Mouse (Mus musculus): ENCODE data around the gene Gm49396. TPM values are rescaled to one million over a fixed set of nuclear protein-coding genes. Genes with fewer than 3 reads are reported as not detected.

Gm49396 gene
- polyA plus RNA-seq, 1 experiment from 2014 or later, result 3.6 TPM

DNA sequence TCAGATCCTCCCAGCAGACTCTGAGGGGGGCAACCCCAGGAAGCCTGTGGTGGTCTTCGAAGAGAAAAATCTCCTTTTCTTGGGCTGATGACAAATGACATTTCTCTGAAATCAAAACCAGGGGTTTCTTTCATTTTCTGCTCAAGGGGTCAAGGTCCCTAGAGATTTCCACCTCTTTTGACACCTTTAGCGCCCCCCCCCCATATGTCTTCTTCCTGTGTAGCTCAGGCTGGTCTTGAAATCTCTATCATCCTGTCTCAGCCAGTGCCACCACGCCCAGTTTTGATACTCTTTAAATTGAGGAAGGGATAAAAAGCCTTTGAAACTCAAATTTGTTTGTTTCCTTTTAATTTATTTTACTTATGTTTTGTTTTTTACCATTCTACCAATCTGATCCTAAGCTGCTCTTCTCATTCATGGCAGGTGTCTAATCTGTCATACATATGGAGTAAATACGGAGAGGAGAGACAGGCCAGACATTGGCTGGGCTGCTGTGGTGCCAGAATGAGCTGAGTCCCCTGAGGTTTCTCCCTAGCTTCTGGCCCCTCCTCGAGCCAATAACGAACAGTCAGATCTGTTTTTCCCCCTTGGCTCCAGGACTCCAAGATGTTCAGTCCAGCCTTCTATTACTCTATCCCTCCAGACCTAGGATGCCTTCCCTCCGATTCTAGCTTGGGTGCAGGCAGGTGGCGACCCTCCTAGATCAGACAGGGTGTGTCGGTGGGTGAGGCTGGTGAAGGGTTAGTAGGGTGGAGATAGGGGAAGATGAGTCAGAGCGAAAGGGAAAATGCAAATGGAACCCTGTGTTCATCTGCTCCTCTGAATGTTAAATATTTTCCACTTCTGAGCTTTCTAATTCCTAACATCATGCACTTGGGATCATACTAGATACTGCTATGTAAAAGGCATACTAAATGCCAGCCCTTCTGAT, 30.7 kb downstream of the Gm49396 start:
- in situ Hi-C loops (cut with MboI; ENCODE audit: low pct_unique_long_range_greater_than_20kb), result no loop called here
- POLR2A ChIA-PET, result no interaction called here
- CTCF ChIA-PET, result interaction anchor here (2.3 to 6.9 kb wide), 2 partner anchors 11 to 20 kb away, joined by 14 to 65 read pairs; no protein-coding TSS in a partner anchor
- TF ChIP-seq CTCF (IDR thresholded peaks at IDR 0.05), result no peak
- DNase-seq (ENCODE audit: low read depth, low spot score), result no peak
- H3K27me3 ChIP-seq, result no peaks in the 10 kb centered on the region
- no peak for ATAC-seq

- TF ChIP-seq CTCF (IDR thresholded peaks at IDR 0.05), result no peak
- in situ Hi-C loops (cut with MboI; ENCODE audit: low pct_unique_long_range_greater_than_20kb), result no loop called here
- POLR2A ChIA-PET, result no interaction called here
- CTCF ChIA-PET, result interaction anchor here (6.9 kb wide), 1 partner anchor 10 kb away, joined by 65 read pairs; no protein-coding TSS in a partner anchor
- H3K27me3 ChIP-seq, result no peaks in the 10 kb centered on the region
- no peak for ATAC-seq
- DNase-seq (ENCODE audit: low read depth, low spot score), result no peak
These were observed 31.4 kb downstream of the Gm49396 start for GRCm38 (mm10) chr7:30594510-30595024.

DNA sequence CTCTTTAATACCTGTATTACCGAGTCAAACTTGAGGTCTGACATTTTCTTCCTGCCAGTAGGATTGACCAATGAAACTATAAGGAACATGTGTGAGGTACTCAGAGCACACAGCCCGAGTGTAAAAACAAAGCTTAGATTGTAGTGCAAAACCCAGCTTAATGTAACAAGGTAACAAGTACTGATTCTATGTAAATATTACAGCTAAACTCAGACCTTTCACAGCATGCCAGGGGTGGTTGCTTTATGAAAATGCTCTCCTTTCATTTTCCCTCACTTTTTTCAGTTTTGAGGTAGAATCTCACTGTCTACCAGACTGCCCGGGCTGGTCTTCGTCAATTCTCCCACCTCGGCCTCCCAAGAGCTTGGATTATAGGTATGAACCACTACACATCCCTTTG, 32.9 kb downstream of the Gm49396 start:
- ChIA-PET POLR2A (interaction anchor here (0.6 kb wide), 1 partner anchor 361 kb away, joined by 5 read pairs; the partner anchor contains the start of gene Usf2), CTCF (interaction anchor here (1.2 kb wide), 2 partner anchors 17 to 18 kb away, joined by 3 to 4 read pairs; partner anchors contain the start of gene Upk1a)
- in situ Hi-C loops (cut with MboI; ENCODE audit: low pct_unique_long_range_greater_than_20kb), result no loop called here
- no peaks in the 10 kb centered on the region for H3K27me3 ChIP-seq
- ATAC-seq (no peak), DNase-seq (ENCODE audit: low read depth, low spot score) (no peak)
- no peak for TF ChIP-seq CTCF (IDR thresholded peaks at IDR 0.05)

DNA sequence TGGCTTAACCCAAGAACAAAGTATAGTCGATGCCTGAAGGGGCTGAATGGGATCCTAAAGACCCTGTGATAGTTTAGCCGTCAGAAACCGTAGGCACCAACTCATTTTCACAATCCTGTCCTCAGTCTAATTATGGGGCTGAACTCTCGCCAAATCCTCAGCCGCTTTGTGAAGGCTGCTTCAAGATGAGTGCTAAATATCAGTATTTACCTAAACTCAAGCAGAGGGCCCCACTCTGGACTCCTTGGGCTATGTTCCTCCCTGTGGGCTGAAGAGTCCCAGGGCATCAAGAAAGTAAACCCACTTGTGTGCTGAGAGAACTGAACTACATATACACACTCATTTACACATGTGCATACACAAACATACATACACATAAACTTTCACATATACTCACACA, 33.7 kb downstream of the Gm49396 start:
- POLR2A ChIA-PET, result no interaction called here
- in situ Hi-C loops (cut with MboI; ENCODE audit: low pct_unique_long_range_greater_than_20kb), result no loop called here
- no peaks in the 10 kb centered on the region for H3K27me3 ChIP-seq

GRCm38 (mm10) chr7:30598786-30599185, 35.6 kb downstream of the Gm49396 start, which contains the start of gene Zbtb32:
Gene Zbtb32, minus strand, starts transcription at chr7:30598909.
- CTCF ChIA-PET, result interaction anchor here (1.8 kb wide), 2 partner anchors 9 to 15 kb away, joined by 8 to 9 read pairs; no protein-coding TSS in a partner anchor
- TF ChIP-seq CTCF (IDR thresholded peaks at IDR 0.05), result no peak
- no peak for ATAC-seq
- DNase-seq (ENCODE audit: low read depth, low spot score), result no peak
- in situ Hi-C loops (cut with MboI; ENCODE audit: low pct_unique_long_range_greater_than_20kb), result no loop called here
- no peaks in the 10 kb centered on the region for H3K27me3 ChIP-seq
- POLR2A ChIA-PET, result no interaction called here

More for the DNA sequence above, 33.7 kb downstream of the Gm49396 start:
- no peak for TF ChIP-seq CTCF (IDR thresholded peaks at IDR 0.05)
- DNase-seq (ENCODE audit: low read depth, low spot score) (no peak), ATAC-seq (no peak)
- CTCF ChIA-PET, result no interaction called here

- DNase-seq (ENCODE audit: low read depth, low spot score) (peak; percentile 68), ATAC-seq (peak; percentile 84)
- in situ Hi-C loops (cut with MboI; ENCODE audit: low pct_unique_long_range_greater_than_20kb), result no loop called here
- TF ChIP-seq CTCF (IDR thresholded peaks at IDR 0.05), result no peak
- ChIA-PET POLR2A (no interaction called here), CTCF (interaction anchor here (9.3 kb wide), 1 partner anchor 9 kb away, joined by 65 read pairs; the partner anchor contains the start of gene Kmt2b)
- H3K27me3 ChIP-seq, result no peaks in the 10 kb centered on the region
These were observed 36.8 kb downstream of the Gm49396 start for GRCm38 (mm10) chr7:30599933-30600353.

DNA sequence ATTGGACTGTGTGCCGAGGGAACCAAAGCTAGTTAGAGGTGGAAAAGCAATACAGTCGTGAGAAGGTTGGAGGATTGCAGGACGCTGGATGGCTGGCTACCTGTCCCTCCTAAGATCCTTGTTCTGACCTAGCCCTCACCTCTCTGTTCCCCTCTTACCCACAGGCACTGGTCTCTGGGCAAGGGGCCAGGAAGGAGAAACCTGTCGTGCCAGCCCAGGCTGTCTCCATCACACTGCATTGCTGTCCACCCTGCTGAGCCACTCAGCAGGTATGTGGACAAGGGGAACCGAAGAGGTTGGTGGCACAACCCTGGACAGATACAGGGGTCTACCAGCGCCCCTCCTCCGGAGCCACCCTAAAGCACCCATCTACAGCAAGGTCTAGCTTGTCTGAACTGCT, 37.5 kb downstream of the Gm49396 start:
- no peaks in the 10 kb centered on the region for H3K27me3 ChIP-seq
- in situ Hi-C loops (cut with MboI; ENCODE audit: low pct_unique_long_range_greater_than_20kb), result no loop called here
- DNase-seq (ENCODE audit: low read depth, low spot score) (no peak), ATAC-seq (no peak)
- TF ChIP-seq CTCF (IDR thresholded peaks at IDR 0.05), result no peak
- POLR2A ChIA-PET, result interaction anchor here (0.6 kb wide), 1 partner anchor 10 kb away, joined by 4 read pairs; no protein-coding TSS in a partner anchor
- CTCF ChIA-PET, result interaction anchor here (0.8 to 9.3 kb wide), 3 partner anchors 10 to 17 kb away, joined by 3 to 65 read pairs (median 5); partner anchors contain the start of gene Kmt2b

- POLR2A ChIA-PET, result no interaction called here
- no peaks in the 10 kb centered on the region for H3K27me3 ChIP-seq
- TF ChIP-seq CTCF (IDR thresholded peaks at IDR 0.05), result no peak
- in situ Hi-C loops (cut with MboI; ENCODE audit: low pct_unique_long_range_greater_than_20kb), result no loop called here
- DNase-seq (ENCODE audit: low read depth, low spot score) (no peak), ATAC-seq (no peak)
- CTCF ChIA-PET, result interaction anchor here (4.2 to 9.3 kb wide), 2 partner anchors 11 to 12 kb away, joined by 29 to 65 read pairs; partner anchors contain the start of genes Kmt2b and Upk1a
These were observed 39.4 kb downstream of the Gm49396 start for GRCm38 (mm10) chr7:30602583-30602982.

DNA sequence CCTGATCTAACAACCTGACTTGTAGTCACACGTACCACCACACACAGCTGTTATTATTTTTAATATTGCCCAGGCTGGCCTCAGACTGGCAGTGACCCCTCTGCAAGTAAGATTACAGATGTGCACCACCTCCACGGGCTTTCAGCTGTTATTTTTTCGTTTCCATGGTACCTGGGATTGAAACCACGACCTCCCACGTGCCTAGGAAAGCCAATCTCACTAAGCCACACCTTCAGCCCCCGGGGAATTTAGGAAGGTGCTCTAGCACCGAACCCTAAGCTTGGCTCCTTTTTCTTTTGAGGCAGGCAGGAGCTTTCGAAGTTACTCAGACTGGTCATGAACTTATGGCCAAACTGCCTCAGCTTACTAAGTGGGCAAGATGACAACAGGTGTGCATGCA, 41.3 kb downstream of the Gm49396 start:
- no peak for TF ChIP-seq CTCF (IDR thresholded peaks at IDR 0.05)
- ChIA-PET CTCF (interaction anchor here (1.0 to 9.3 kb wide), 3 partner anchors 9 to 64 kb away, joined by 3 to 65 read pairs (median 29); partner anchors contain the start of genes Kmt2b and Upk1a), POLR2A (interaction anchor here (0.8 kb wide), 1 partner anchor 21 kb away, joined by 3 read pairs; no protein-coding TSS in a partner anchor)
- DNase-seq (ENCODE audit: low read depth, low spot score) (no peak), ATAC-seq (no peak)
- H3K27me3 ChIP-seq, result no peaks in the 10 kb centered on the region
- in situ Hi-C loops (cut with MboI; ENCODE audit: low pct_unique_long_range_greater_than_20kb), result no loop called here

- no peak for DNase-seq (ENCODE audit: low read depth, low spot score)
- no peak for ATAC-seq
- CTCF ChIA-PET, result interaction anchor here (1.0 to 9.3 kb wide), 3 partner anchors 9 to 64 kb away, joined by 3 to 65 read pairs (median 29); partner anchors contain the start of genes Kmt2b and Upk1a
- in situ Hi-C loops (cut with MboI; ENCODE audit: low pct_unique_long_range_greater_than_20kb), result no loop called here
- no peak for TF ChIP-seq CTCF (IDR thresholded peaks at IDR 0.05)
- no peaks in the 10 kb centered on the region for H3K27me3 ChIP-seq
- POLR2A ChIA-PET, result interaction anchor here (0.8 kb wide), 1 partner anchor 20 kb away, joined by 3 read pairs; no protein-coding TSS in a partner anchor
These were observed 41.8 kb downstream of the Gm49396 start for GRCm38 (mm10) chr7:30604944-30605343.

All from Patski (cell line).